Mouse (Mus musculus): ENCODE results near the gene Tmem182.

GRCm38 (mm10) chr1:40879526-40879925, 74.1 kb downstream of the Tmem182 start:
- TF ChIP-seq ZNF384 (IDR thresholded peaks at IDR 0.05; ENCODE audit: low read depth, low read length) (no peak), HCFC1 (IDR thresholded peaks at IDR 0.05; ENCODE audit: borderline replicate concordance, insufficient read depth, low read length) (no peak), MAFK (IDR thresholded peaks at IDR 0.05; ENCODE audit: insufficient read depth, low read depth, low read length) (no peak), CHD2 (IDR thresholded peaks at IDR 0.05; ENCODE audit: low read depth, low read length) (no peak)

All from ES-E14 (cell line).